Mouse (Mus musculus): ENCODE data around the gene Ifi207. TPM values are rescaled to one million over a fixed set of nuclear protein-coding genes. Genes with fewer than 3 reads are reported as not detected.
"Not testable (repeated sequence)": the region's sequence is repeated elsewhere in the genome, so short reads cannot be mapped to it uniquely, and the experiment has no call there.

Gene Ifi207
- 0.06 and 0.14 TPM in 2 replicates for polyA plus RNA-seq (2016; fragmentation: Nextera tagmentation; extraction: Ambion mirVana)

GRCm38 (mm10) chr1:173741656-173742055 is at the start of gene Ifi207:
Gene Ifi207, minus strand, starts transcription at chr1:173741747.
- no peak within 1 kb of the TSS for H3K4me3 ChIP-seq
- no peaks in the 10 kb centered on the region for H3K4me1 ChIP-seq
- no peak within 1 kb of the TSS for H3K27ac ChIP-seq
- H3K36me3 ChIP-seq (replicated peaks) = no peaks in the 10 kb centered on the region
- no peaks in the 10 kb centered on the region for H3K9me3 ChIP-seq
- 82% methylated on average over 4 of the region's 4 CpGs for WGBS
- DNase-seq (ENCODE audit: extremely low spot score, low spot score) = no peak
- H3K27me3 ChIP-seq (ENCODE audit: poor library complexity, severe bottlenecking) = no peaks in the 10 kb centered on the region

- not testable (repeated sequence) for H3K4me3 ChIP-seq; H3K9me3 ChIP-seq; DNase-seq (ENCODE audit: extremely low spot score, low spot score); H3K27ac ChIP-seq; H3K27me3 ChIP-seq (ENCODE audit: poor library complexity, severe bottlenecking); H3K4me1 ChIP-seq; H3K36me3 ChIP-seq (replicated peaks)
- 74% methylated on average over 2 of the region's 3 CpGs for WGBS
Measured at GRCm38 (mm10) chr1:173773457-173773856, 31.9 kb upstream of the Ifi207 start.

- not testable (repeated sequence) for H3K4me3 ChIP-seq; H3K9me3 ChIP-seq; DNase-seq (ENCODE audit: extremely low spot score, low spot score); H3K4me1 ChIP-seq; H3K36me3 ChIP-seq (replicated peaks); H3K27ac ChIP-seq; H3K27me3 ChIP-seq (ENCODE audit: poor library complexity, severe bottlenecking)
- WGBS = 89% methylated on average over 5 of the region's 5 CpGs
Measured at GRCm38 (mm10) chr1:173766848-173767617, 25.5 kb upstream of the Ifi207 start, which contains the start of gene Ifi204. Gene Ifi204, minus strand, starts transcription at chr1:173766943.

- not testable (repeated sequence) for H3K27me3 ChIP-seq (ENCODE audit: poor library complexity, severe bottlenecking)
Measured at GRCm38 (mm10) chr1:173760032-173760431, 18.5 kb upstream of the Ifi207 start.

GRCm38 (mm10) chr1:173742262-173742661 is 715 bp upstream of the Ifi207 start:
- no peaks in the 10 kb centered on the region for H3K9me3 ChIP-seq
- WGBS = 79% methylated on average over 1 of the region's 1 CpGs
- H3K36me3 ChIP-seq (replicated peaks) = no peaks in the 10 kb centered on the region
- no peaks in the 10 kb centered on the region for H3K27me3 ChIP-seq (ENCODE audit: poor library complexity, severe bottlenecking)
- DNase-seq (ENCODE audit: extremely low spot score, low spot score) = no peak
- H3K27ac ChIP-seq = no peak overlapping the region
- H3K4me3 ChIP-seq = no peak overlapping the region
- H3K4me1 ChIP-seq = no peaks in the 10 kb centered on the region

More at GRCm38 (mm10) chr1:173760032-173760431, 18.5 kb upstream of the Ifi207 start:
- not testable (repeated sequence) for H3K4me3 ChIP-seq; DNase-seq (ENCODE audit: extremely low spot score, low spot score); H3K27ac ChIP-seq; H3K4me1 ChIP-seq; H3K9me3 ChIP-seq; H3K36me3 ChIP-seq (replicated peaks)
- 88% methylated on average over 5 of the region's 5 CpGs for WGBS

GRCm38 (mm10) chr1:173740537-173740936 is 1.0 kb downstream of the Ifi207 start:
- Histone ChIP-seq H3K27me3 (ENCODE audit: poor library complexity, severe bottlenecking) (no peaks in the 10 kb centered on the region), H3K27ac (no peak overlapping the region)

GRCm38 (mm10) chr1:173736986-173737385 is 4.6 kb downstream of the Ifi207 start:
- Histone ChIP-seq H3K27ac (no peak overlapping the region), H3K27me3 (ENCODE audit: poor library complexity, severe bottlenecking) (no peaks in the 10 kb centered on the region), H3K9me3 (no peaks in the 10 kb centered on the region), H3K4me3 (no peak overlapping the region), H3K4me1 (no peaks in the 10 kb centered on the region), H3K36me3 (replicated peaks) (no peaks in the 10 kb centered on the region)
- no peak for DNase-seq (ENCODE audit: extremely low spot score, low spot score)
- WGBS = 82% methylated on average over 2 of the region's 2 CpGs

More at GRCm38 (mm10) chr1:173740537-173740936, 1.0 kb downstream of the Ifi207 start:
- Histone ChIP-seq H3K4me1 (no peaks in the 10 kb centered on the region), H3K36me3 (replicated peaks) (no peaks in the 10 kb centered on the region), H3K9me3 (no peaks in the 10 kb centered on the region), H3K4me3 (no peak overlapping the region)
- no peak for DNase-seq (ENCODE audit: extremely low spot score, low spot score)

- 93% methylated on average over 4 of the region's 4 CpGs for WGBS
- H3K4me3 ChIP-seq; H3K4me1 ChIP-seq; H3K27me3 ChIP-seq (ENCODE audit: poor library complexity, severe bottlenecking); DNase-seq (ENCODE audit: extremely low spot score, low spot score); H3K9me3 ChIP-seq; H3K36me3 ChIP-seq (replicated peaks); H3K27ac ChIP-seq: not testable (repeated sequence)
Measured at GRCm38 (mm10) chr1:173735015-173735414, 6.5 kb downstream of the Ifi207 start.

GRCm38 (mm10) chr1:173733219-173733618 is 8.3 kb downstream of the Ifi207 start:
- Histone ChIP-seq H3K27me3 (ENCODE audit: poor library complexity, severe bottlenecking) (no peaks in the 10 kb centered on the region), H3K9me3 (no peaks in the 10 kb centered on the region), H3K27ac (no peak overlapping the region), H3K36me3 (replicated peaks) (no peaks in the 10 kb centered on the region), H3K4me1 (no peaks in the 10 kb centered on the region), H3K4me3 (no peak overlapping the region)
- 44% methylated on average over 7 of the region's 7 CpGs for WGBS
- DNase-seq (ENCODE audit: extremely low spot score, low spot score) = no peak

GRCm38 (mm10) chr1:173694270-173694669 is 47.3 kb downstream of the Ifi207 start:
- H3K4me1 ChIP-seq = no peaks in the 10 kb centered on the region
- no peak overlapping the region for H3K27ac ChIP-seq
- H3K9me3 ChIP-seq = no peaks in the 10 kb centered on the region
- no peaks in the 10 kb centered on the region for H3K36me3 ChIP-seq (replicated peaks)
- H3K4me3 ChIP-seq = no peak overlapping the region
- DNase-seq (ENCODE audit: extremely low spot score, low spot score) = no peak
- 92% methylated on average over 1 of the region's 1 CpGs for WGBS
- no peaks in the 10 kb centered on the region for H3K27me3 ChIP-seq (ENCODE audit: poor library complexity, severe bottlenecking)

- not testable (repeated sequence) for H3K4me1 ChIP-seq; H3K4me3 ChIP-seq; H3K27me3 ChIP-seq (ENCODE audit: poor library complexity, severe bottlenecking); H3K27ac ChIP-seq; H3K36me3 ChIP-seq (replicated peaks); H3K9me3 ChIP-seq; DNase-seq (ENCODE audit: extremely low spot score, low spot score)
- 91% methylated on average over 1 of the region's 1 CpGs for WGBS
Measured at GRCm38 (mm10) chr1:173678605-173679004, 62.9 kb downstream of the Ifi207 start.

- not testable (repeated sequence) for H3K27me3 ChIP-seq (ENCODE audit: poor library complexity, severe bottlenecking); H3K27ac ChIP-seq; H3K4me1 ChIP-seq; H3K36me3 ChIP-seq (replicated peaks); DNase-seq (ENCODE audit: extremely low spot score, low spot score); H3K9me3 ChIP-seq; H3K4me3 ChIP-seq
- WGBS = 61% methylated on average over 3 of the region's 3 CpGs
Measured at GRCm38 (mm10) chr1:173673458-173674097, 68.0 kb downstream of the Ifi207 start, which contains the start of gene Ifi208. Gene Ifi208, plus strand, starts transcription at chr1:173673675.

Data from forebrain, embryonic 10.5 days (tissue).